Mouse (Mus musculus): ENCODE data around the gene Megf11. TPM values are rescaled to one million over a fixed set of nuclear protein-coding genes. Genes with fewer than 3 reads are reported as not detected.

The Megf11 gene
- total RNA-seq, 2 experiments from 2014 or later = 1.2 to 1.6 TPM

- DNase-seq = peak; percentile 55 to 86
Measured at GRCm38 (mm10) chr9:64393914-64394596, 8.6 kb downstream of the Megf11 start.

DNA sequence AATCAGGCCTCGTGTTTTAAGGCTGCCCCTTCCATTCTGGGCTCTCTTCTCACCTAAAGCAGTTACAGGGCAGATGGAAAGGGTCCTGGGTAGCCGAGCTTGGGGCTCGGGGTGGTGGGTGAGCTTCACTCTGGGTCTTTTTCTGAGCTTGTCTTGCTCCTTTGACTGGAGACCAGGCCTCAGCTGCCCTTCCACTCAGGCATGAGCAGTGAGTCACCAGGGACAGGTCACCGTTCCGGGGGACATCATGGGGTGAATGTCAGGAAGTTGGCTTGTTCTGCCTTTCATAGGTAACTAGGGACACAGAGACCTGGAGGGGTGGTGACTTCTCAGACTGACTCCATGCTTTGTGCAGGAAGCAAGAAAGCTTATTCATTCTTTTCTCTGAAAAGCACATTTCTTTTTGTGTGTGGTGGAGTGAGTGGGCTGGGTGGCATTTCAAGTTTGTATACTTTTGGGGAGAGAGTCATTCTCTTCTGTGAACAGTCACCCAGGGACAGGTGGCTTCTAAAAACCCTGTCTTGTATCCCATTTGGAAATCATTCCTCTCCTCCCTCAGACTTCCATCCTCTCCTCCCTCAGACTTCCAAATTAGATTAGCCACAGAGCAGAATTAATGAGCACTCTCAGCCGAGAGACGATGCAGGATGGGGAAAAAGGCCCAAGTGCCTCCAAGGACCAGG, 10.0 kb downstream of the Megf11 start:
- DNase-seq = no peak

- DNase-seq = peak; percentile 7 to 35
Measured at GRCm38 (mm10) chr9:64397108-64397507, 11.7 kb downstream of the Megf11 start.

- no peak for DNase-seq
Measured at GRCm38 (mm10) chr9:64399121-64399520, 13.7 kb downstream of the Megf11 start.

DNA sequence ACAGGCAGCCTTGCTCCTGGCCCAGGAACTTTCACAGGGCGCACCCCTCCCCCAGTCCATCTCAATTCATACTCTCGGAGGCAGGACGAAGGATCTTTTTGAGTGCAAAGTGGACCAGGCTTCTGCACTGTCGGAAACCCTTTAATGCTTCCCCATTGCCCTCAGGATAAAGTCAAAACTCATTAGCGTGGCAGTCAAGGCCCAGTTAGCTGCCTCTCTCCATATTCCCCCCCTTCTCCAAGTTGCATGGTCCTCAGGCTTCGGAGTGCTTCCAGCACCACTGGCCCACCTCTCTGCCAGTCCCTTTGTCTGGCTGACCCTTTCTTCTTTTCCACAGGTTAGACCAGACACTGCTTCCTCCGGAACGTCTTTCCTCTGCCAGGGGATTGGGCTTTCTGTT, 16.7 kb downstream of the Megf11 start:
- no peak for DNase-seq

DNA sequence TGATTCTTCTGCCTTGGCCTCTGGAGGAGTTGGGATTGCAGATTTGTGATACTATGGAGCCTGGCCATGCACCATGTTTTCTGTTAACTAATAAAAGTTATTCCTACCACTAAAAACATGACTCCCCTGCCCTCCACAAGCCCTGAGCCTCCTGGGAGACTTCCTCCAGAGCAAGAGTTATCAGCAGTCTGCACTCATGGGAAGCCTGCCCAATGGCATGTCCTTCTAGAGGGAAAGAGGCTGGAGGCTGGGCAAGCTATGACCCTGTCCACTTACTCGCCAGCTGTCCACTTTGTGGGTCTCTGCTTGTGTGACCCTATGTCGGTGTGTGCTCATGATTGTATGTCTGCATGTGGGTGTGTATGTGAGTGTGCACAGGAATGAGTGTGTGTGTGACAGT, 21.4 kb downstream of the Megf11 start:
- DNase-seq = no peak

GRCm38 (mm10) chr9:64407390-64407970, 22.1 kb downstream of the Megf11 start:
- DNase-seq = no peak

GRCm38 (mm10) chr9:64408821-64409220, 23.4 kb downstream of the Megf11 start:
- DNase-seq = no peak

DNA sequence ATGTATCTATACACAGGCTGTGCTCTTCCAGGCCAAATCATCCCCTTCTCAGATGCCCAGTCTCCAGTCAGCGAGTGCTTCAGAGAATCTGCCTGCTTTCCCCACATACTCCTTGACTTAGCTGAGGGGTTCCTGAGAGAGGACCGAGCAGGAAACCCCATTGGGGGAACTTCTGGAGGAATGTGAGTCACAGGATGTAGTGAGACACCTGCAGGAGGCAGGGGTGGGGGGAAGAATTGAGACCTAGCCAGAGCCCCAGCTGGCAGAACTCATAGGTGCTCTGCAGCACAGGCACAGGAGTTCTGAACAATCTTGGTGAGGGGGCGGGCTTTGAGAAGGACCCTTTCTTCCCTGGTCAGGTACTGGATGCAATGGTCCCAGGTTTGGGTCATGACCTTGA, 35.0 kb downstream of the Megf11 start:
- no peak for DNase-seq

DNA sequence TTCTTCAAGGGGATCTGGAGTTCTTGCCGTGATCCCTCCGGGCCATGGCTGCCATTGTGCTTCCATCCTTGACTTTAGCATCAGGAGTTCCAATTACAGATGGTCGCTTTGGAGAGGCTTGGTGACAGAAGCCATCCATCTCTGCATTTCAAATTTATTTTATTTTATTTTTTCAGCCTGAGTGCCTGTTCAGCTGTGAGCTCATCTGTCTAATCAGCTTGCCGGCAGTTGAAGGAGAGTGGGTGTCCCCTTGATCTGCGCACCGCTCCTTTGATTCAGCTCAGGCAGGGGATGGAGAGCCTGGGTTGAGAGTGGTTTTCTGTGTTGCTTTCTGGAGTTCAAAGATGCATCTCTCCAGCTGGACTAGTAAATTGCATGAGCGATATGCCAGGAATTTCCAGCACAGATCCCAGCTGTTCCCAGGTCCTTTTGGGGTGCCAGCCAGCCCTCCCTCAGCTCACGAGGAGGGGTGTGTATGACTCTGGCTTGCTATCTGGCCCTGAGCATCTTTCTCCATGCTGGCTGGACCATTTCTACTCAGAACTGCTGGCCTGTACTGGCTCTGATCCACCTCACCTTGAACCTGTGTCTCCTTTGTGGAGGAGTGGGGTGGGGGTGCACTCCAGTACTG, 36.7 kb downstream of the Megf11 start:
- no peak for DNase-seq

DNA sequence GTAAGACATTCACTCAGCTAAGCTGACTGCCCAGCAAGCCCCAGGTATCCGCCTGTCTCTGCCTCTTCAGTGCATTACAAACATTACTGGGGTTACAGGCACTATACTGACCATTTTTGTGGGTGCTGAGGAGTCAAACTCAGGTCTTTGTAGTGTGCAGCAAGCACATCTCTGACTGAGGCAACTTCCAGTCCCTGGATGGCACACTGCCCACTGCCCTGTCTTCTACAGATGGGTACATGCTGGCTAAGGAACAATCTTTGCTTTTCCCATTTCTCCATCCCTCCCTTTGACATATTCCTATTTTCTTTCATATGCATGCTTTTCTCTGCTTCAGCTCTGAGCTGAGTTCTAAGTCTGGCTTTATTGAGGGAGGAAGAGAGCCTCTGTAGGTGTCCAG, 38.5 kb downstream of the Megf11 start:
- DNase-seq = no peak

GRCm38 (mm10) chr9:64436121-64436520, 50.7 kb downstream of the Megf11 start:
- no peak for DNase-seq

DNA sequence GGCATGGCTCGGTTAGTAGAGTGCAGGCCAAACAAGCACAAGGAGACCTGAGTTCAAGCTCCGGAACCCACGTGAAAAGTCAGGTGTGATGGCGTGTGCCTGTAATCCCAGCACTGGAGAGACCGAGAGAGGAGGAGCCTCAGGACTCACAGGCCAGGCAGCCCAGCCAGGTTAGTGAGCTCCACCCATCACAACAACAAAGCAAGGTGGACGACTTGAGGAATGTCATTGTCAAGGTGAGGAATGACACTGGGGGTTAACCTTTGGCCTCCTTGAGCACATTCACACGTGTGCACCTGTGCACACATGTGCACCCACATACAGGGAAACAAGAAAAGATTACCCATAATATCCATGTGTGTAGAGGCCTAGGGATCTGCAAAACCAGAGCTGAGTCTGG, 54.7 kb downstream of the Megf11 start:
- no peak for DNase-seq

DNA sequence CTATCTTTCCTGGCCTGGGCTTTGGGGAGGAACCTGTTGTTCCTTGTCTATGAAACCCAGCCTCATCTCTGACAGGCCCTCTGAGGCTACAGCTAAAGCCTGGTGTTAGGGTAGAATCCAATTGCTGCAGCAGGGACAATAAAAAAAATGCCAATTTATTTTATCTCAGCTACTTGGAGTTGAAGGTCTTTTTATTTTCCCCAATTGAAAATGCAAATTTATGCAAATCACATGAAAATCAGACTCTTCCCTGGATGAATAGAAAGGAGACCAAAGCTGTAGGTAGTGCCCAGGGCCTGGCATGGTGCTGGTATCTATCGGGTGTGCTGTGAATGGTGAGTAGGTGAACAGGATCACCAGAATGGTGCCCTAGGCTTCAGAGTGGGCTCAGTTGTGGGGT, 60.6 kb downstream of the Megf11 start:
- DNase-seq = no peak

- DNase-seq = no peak
Measured at GRCm38 (mm10) chr9:64447070-64447469, 61.6 kb downstream of the Megf11 start.

DNA sequence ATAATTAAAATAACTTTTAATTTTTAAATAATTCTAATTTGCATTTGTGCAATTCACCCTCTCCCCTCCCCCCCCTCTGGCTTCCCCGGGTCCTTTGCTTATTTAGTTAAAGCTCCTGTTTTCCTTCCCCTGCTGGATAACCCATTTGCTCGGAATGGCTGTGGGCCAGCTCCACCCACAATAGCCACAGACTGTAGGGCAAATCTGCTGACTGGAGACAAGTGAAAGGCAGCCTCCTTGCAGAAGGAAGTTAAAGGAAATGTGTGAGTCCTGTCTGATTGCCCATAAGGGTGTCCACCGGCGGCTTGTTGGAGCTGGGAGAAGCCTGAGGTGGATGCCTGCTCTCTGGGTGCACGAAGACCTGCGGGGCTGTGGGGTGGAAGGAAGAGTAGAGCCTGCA, 62.1 kb downstream of the Megf11 start:
- peak; percentile 57 to 72 for DNase-seq

GRCm38 (mm10) chr9:64452769-64453168, 67.3 kb downstream of the Megf11 start:
- DNase-seq = peak in 1 of 2 experiments; percentile 17

- no peak for DNase-seq
Measured at GRCm38 (mm10) chr9:64454196-64454595, 68.8 kb downstream of the Megf11 start.

- no peak for DNase-seq
Measured at GRCm38 (mm10) chr9:64455910-64456309, 70.5 kb downstream of the Megf11 start.

GRCm38 (mm10) chr9:64457596-64457995, 72.2 kb downstream of the Megf11 start:
- DNase-seq = no peak

DNA sequence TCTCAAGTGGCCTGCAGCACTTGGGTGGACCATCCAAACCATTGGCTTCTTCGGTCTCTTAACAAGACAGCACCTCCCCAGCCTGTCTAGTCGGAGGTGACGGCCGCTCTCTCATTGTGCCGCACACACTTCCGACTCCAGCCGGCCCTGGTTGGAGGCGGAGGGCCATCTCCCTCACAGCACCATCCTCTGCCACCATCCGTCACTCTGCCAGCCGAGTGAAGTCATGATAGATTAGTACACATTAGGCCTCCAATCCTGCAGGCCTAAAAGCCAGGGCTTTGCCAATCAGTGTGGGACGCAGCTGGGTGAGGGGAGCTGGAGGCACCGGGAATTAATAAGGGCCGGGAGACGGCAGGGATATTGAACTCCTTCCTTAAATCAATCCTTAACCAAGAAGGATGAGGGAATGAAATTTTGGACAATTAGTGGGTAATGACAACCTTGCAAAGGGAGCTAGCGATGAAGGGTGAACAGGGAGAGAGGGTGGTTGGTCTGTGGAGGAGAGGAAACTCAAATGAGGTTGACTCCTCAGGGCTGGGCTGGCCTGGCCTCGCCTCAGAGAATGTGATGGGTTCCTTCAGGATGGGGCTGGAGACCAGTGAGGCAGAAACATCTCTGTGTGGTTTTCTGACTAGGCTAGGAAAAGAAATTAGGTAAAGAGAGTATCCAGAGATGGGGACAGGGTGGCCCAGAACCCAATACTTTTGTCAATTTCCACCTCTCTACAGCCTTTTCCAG, 76.3 kb downstream of the Megf11 start:
- no peak for DNase-seq

DNA sequence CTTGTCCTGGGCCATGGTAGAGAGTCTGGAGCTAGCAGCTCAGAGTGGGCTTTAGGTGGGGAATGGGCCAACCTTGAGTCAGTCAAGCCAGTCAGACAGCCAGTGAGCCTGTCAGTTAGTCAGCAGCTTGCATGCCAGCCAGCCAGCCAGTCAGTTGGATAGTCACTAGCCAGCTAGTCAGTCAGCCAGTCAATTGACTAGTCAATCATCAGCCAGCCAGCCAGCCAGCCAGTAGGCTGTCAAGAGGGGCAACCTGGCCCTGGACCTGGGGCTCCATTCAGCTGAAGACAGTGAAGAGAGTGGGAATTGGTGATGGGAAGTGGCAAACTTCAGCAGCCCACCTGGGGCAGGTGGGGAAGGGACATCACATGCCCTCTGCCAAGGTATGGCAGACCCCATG, 77.4 kb downstream of the Megf11 start:
- no peak for DNase-seq
